Mouse (Mus musculus): ENCODE data around the gene Mettl26. TPM values are rescaled to one million over a fixed set of nuclear protein-coding genes. Genes with fewer than 3 reads are reported as not detected.

Mettl26 gene
- total and polyA plus RNA-seq, 3 experiments = 12.4 to 30.2 (median 13.9) TPM

DNA sequence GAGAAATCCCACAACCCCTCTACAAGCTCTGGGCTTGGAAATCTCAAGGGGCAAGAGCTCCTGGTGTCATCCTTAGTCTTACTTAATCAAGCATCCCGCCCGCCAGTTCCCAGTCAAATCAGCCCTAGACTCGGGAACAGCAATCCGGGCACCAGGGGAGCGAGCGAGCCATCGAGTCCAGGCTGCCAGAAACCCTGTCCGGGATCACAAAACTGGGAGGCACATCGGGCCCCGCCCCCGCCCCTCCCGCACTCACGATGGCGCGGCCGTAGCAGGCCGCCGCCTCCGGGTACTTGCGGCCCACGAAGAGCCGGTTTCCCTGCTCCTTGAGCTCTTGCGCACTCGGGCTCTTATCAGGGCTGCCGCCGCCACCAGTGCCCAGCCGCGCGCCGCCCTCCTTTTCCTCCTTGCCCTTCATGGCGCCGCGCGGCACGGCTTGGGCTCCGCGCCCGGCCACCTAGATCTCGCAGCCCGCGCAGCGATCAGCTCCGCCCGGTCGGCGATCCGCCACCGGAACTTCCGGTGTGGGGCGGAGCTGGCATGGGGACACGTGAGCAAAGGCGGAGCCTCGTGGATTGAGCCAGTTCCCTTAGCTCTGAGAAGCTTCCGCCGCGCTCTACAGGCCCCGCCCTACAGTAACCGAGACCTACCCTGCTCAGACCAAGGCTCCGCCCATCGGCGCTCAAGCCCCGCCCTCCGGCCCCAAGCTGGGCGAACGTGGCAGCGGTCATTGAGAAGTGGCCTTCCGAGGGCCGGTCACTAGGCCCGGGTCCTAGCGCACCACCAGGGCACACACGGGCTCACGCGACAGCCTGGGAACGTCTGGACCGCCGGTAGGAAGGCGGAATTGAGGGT lies 42.2 kb upstream of the Mettl26 start:
- Histone ChIP-seq H3K4me3 (ENCODE audit: low read depth, low read length) (peak overlapping the region; percentile 81), H3K36me3 (replicated peaks) (peaks cover 85% of the 10 kb centered on the region), H3K4me1 (ENCODE audit: insufficient read depth, low read depth, low read length) (peaks cover 83% of the 10 kb centered on the region), H3K9me3 (replicated peaks) (no peaks in the 10 kb centered on the region), H3K27me3 (ENCODE audit: insufficient read depth, low read length) (no peaks in the 10 kb centered on the region)
- peak; percentile 92 for ATAC-seq (ENCODE audit: extremely low read depth, insufficient number of reproducible peaks, low FRiP score, poor library complexity, severe bottlenecking)
- TF ChIP-seq GATA2 (IDR thresholded peaks at IDR 0.05; ENCODE audit: borderline replicate concordance, low read depth, low read length) (no peak), POLR2AphosphoS5 (IDR thresholded peaks at IDR 0.05; ENCODE audit: insufficient replicate concordance, low read depth, low read length) (no peak), CTCF (IDR thresholded peaks at IDR 0.05; ENCODE audit: low read depth, low read length) (no peak), TAL1 (conservative IDR thresholded peaks at IDR 0.05; ENCODE audit: low read depth, low read length) (no peak), GATA1 (IDR thresholded peaks at IDR 0.05; ENCODE audit: borderline replicate concordance, low read length) (no peak)
- peak; percentile 99 for DNase-seq (ENCODE audit: low spot score)

DNA sequence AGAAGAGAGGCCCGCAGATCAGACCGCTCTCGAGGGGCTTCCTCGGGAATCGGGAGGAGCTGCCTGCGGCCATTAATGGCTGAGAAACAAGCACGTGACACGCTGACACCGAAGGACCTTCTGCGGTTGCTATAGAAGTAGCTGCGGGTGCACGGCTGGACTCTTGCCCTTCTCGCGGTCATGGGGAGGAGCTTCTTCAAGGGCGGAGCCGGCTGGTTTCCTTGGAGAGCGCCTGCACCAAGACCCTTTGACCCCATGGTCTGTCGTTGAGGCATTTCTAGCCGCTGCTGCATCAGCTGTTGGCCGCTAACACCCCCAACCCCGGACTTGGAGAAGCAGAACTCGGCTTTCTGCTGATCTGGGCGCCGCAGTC lies 41.6 kb upstream of the Mettl26 start, which contains the start of gene Stub1:
Gene Stub1, minus strand, starts transcription at position 114 of the 373 bp plus-strand sequence.
- TF ChIP-seq GATA2 (IDR thresholded peaks at IDR 0.05; ENCODE audit: borderline replicate concordance, low read depth, low read length) = no peak
- no peak for TF ChIP-seq POLR2AphosphoS5 (IDR thresholded peaks at IDR 0.05; ENCODE audit: insufficient replicate concordance, low read depth, low read length)
- TF ChIP-seq GATA1 (IDR thresholded peaks at IDR 0.05; ENCODE audit: borderline replicate concordance, low read length) = no peak
- TF ChIP-seq CTCF (IDR thresholded peaks at IDR 0.05; ENCODE audit: low read depth, low read length) = no peak
- TF ChIP-seq TAL1 (conservative IDR thresholded peaks at IDR 0.05; ENCODE audit: low read depth, low read length) = no peak
- Histone ChIP-seq H3K4me3 (ENCODE audit: low read depth, low read length) (peak within 1 kb of the TSS; percentile 81), H3K9me3 (replicated peaks) (no peaks in the 10 kb centered on the region), H3K4me1 (ENCODE audit: insufficient read depth, low read depth, low read length) (peaks cover 84% of the 10 kb centered on the region), H3K27me3 (ENCODE audit: insufficient read depth, low read length) (no peaks in the 10 kb centered on the region), H3K36me3 (replicated peaks) (peaks cover 85% of the 10 kb centered on the region)
- peak; percentile 73 for DNase-seq (ENCODE audit: low spot score)
- peak; percentile 61 for ATAC-seq (ENCODE audit: extremely low read depth, insufficient number of reproducible peaks, low FRiP score, poor library complexity, severe bottlenecking)

DNA sequence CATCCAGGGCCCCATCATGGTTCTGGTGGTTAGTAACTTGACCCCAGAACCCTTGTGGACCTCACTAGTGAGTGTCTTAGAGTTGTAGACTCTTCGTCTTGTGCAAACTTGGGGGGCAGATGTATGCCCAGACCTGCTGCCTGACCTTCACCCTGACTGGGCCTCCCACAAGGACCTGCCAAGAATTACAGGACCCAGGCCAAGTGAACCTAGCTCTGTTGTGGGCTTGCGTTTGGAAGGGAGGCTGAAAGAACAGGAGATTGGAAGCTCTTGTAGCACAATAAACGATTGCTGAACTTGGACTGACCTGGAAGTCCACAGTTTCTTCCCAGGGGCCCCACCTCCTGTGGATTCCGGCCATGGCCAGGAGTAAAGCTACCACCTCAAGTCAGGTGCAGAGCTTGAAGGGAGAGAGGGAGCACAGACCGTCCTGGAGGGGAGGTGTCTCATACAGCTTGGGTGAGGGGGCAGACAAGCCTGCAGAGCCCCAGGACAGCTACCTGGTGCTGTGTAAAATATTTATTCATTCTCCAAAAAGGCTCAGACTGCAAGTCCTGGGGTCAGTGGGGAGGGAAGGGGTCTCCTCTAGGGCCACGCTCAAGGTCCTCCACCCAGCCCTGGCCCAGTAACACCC lies 40.8 kb upstream of the Mettl26 start:
- Histone ChIP-seq H3K27me3 (ENCODE audit: insufficient read depth, low read length) (no peaks in the 10 kb centered on the region), H3K4me3 (ENCODE audit: low read depth, low read length) (peak overlapping the region; percentile 81), H3K36me3 (replicated peaks) (peaks cover 84% of the 10 kb centered on the region), H3K4me1 (ENCODE audit: insufficient read depth, low read depth, low read length) (peaks cover 82% of the 10 kb centered on the region), H3K9me3 (replicated peaks) (no peaks in the 10 kb centered on the region)
- TF ChIP-seq TAL1 (conservative IDR thresholded peaks at IDR 0.05; ENCODE audit: low read depth, low read length) (no peak), GATA1 (IDR thresholded peaks at IDR 0.05; ENCODE audit: borderline replicate concordance, low read length) (no peak), POLR2AphosphoS5 (IDR thresholded peaks at IDR 0.05; ENCODE audit: insufficient replicate concordance, low read depth, low read length) (no peak), CTCF (IDR thresholded peaks at IDR 0.05; ENCODE audit: low read depth, low read length) (no peak), GATA2 (IDR thresholded peaks at IDR 0.05; ENCODE audit: borderline replicate concordance, low read depth, low read length) (no peak)
- ATAC-seq (ENCODE audit: extremely low read depth, insufficient number of reproducible peaks, low FRiP score, poor library complexity, severe bottlenecking) (no peak), DNase-seq (ENCODE audit: low spot score) (no peak)

DNA sequence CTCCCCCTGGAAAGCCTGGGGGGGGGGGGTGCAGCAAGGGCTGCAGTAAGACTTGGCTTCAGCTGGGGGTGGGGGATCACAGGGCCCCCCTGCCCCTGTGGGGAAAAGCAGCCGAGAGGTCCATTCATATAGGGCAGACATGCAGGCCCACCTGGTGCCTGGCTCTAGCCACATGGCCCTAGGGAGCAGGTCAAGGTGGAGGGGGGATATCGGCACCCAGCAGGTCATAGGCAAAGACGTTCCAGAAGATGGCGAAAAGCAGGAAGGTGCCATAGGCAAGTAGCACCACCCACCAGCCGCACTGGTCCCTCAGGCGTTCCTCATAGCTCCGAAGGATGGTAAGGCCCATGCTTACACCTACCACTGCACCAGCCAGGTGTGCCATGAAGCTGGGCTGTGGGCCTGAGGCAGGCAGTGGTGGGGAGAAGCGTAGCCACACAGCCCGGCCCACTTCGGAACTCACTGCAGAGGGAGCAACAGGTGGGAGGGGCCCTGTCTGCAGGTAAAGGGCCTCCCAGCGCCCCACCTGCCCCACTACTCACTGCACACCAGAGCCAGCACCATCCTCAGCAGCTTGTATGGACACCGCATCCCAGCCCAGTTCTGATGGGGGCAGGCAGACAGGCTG lies 40.2 kb upstream of the Mettl26 start:
- peaks cover 84% of the 10 kb centered on the region for H3K36me3 ChIP-seq (replicated peaks)
- no peaks in the 10 kb centered on the region for H3K9me3 ChIP-seq (replicated peaks)
- TF ChIP-seq CTCF (IDR thresholded peaks at IDR 0.05; ENCODE audit: low read depth, low read length) (no peak), GATA1 (IDR thresholded peaks at IDR 0.05; ENCODE audit: borderline replicate concordance, low read length) (no peak), TAL1 (conservative IDR thresholded peaks at IDR 0.05; ENCODE audit: low read depth, low read length) (no peak)
- H3K27me3 ChIP-seq (ENCODE audit: insufficient read depth, low read length) = no peaks in the 10 kb centered on the region
- ATAC-seq (ENCODE audit: extremely low read depth, insufficient number of reproducible peaks, low FRiP score, poor library complexity, severe bottlenecking) (no peak), DNase-seq (ENCODE audit: low spot score) (no peak)
- peak overlapping the region; percentile 81 for H3K4me3 ChIP-seq (ENCODE audit: low read depth, low read length)
- H3K4me1 ChIP-seq (ENCODE audit: insufficient read depth, low read depth, low read length) = peaks cover 82% of the 10 kb centered on the region

DNA sequence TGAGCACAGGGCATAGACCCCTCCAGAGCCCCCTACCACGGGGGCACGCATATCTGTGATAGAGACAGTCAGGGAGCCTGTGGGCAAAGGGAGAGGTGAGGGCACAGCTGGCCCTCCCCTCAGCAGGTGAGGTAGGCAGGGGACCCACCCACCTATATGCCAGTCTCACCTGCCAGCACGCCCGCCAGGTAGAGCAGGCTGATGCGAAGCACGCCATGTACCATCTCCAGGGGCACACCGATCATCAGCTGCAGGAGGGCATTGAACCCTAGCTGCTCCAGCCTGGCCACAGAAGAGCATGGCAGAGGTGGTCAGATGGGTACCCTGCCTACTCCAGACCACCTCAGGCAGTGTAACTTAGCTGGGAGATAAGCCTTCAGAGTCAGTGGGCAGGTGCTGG lies 39.6 kb upstream of the Mettl26 start:
- Histone ChIP-seq H3K27me3 (ENCODE audit: insufficient read depth, low read length) (no peaks in the 10 kb centered on the region), H3K36me3 (replicated peaks) (peaks cover 84% of the 10 kb centered on the region), H3K4me1 (ENCODE audit: insufficient read depth, low read depth, low read length) (peaks cover 83% of the 10 kb centered on the region), H3K9me3 (replicated peaks) (no peaks in the 10 kb centered on the region), H3K4me3 (ENCODE audit: low read depth, low read length) (peak overlapping the region; percentile 81)
- ATAC-seq (ENCODE audit: extremely low read depth, insufficient number of reproducible peaks, low FRiP score, poor library complexity, severe bottlenecking) = no peak
- TF ChIP-seq TAL1 (conservative IDR thresholded peaks at IDR 0.05; ENCODE audit: low read depth, low read length) (no peak), CTCF (IDR thresholded peaks at IDR 0.05; ENCODE audit: low read depth, low read length) (no peak), GATA2 (IDR thresholded peaks at IDR 0.05; ENCODE audit: borderline replicate concordance, low read depth, low read length) (no peak), GATA1 (IDR thresholded peaks at IDR 0.05; ENCODE audit: borderline replicate concordance, low read length) (no peak), POLR2AphosphoS5 (IDR thresholded peaks at IDR 0.05; ENCODE audit: insufficient replicate concordance, low read depth, low read length) (no peak)
- DNase-seq (ENCODE audit: low spot score) = no peak

DNA sequence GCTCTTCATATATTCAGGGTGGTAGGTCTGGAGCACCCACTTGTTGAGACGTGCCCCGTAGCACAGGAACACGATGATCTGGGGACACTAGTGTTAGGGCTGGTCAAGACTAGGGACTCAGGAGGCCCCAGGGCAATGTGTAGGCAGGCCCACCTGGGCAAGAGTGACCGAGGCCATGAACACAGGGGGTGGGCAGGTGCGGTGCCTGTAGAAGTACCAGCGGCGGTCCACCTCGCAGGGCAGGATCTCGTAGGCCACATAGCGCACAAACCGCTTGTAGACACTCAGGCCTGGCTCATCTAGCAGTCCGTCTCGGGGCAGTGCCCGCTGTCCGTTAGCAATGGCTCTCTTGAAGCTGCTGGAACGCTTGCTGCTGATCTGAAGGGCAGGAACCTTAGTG lies 39.1 kb upstream of the Mettl26 start:
- Histone ChIP-seq H3K4me1 (ENCODE audit: insufficient read depth, low read depth, low read length) (peaks cover 83% of the 10 kb centered on the region), H3K27me3 (ENCODE audit: insufficient read depth, low read length) (no peaks in the 10 kb centered on the region), H3K4me3 (ENCODE audit: low read depth, low read length) (peak overlapping the region; percentile 81; the same call in 1 of the 2 replicates), H3K9me3 (replicated peaks) (no peaks in the 10 kb centered on the region), H3K36me3 (replicated peaks) (peaks cover 84% of the 10 kb centered on the region)
- ATAC-seq (ENCODE audit: extremely low read depth, insufficient number of reproducible peaks, low FRiP score, poor library complexity, severe bottlenecking) (no peak), DNase-seq (ENCODE audit: low spot score) (no peak)
- TF ChIP-seq CTCF (IDR thresholded peaks at IDR 0.05; ENCODE audit: low read depth, low read length) (no peak), TAL1 (conservative IDR thresholded peaks at IDR 0.05; ENCODE audit: low read depth, low read length) (no peak), GATA1 (IDR thresholded peaks at IDR 0.05; ENCODE audit: borderline replicate concordance, low read length) (no peak), POLR2AphosphoS5 (IDR thresholded peaks at IDR 0.05; ENCODE audit: insufficient replicate concordance, low read depth, low read length) (no peak), GATA2 (IDR thresholded peaks at IDR 0.05; ENCODE audit: borderline replicate concordance, low read depth, low read length) (no peak)
